ENCODE assay signal across 18 mouse cellular contexts in the genomic region with DNA sequence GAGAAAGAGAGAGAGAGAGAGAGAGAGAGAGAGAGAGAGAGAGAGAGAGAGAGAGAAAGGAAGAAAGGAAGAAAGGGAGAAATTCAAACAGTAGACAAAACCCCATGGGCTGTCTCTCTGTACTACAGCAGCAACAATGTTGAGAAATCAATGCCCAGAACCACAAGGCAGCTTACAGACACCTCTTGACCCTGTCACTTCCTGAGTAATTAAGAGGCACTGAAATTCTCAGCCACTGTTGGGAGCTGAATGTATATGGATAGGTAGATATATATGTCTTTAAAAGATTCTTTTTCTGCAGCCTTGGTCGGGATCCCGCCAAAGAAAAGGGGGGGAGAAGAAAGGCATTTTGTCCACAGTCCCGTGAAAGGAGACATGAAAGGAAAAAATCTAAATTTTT. TPM values are rescaled to one million over a fixed set of nuclear protein-coding genes. Genes with fewer than 3 reads are reported as not detected.
"Had no signal": no experiment of that assay in that cellular context is flagged by ENCODE, and none has a peak within 500 bp of the region (broad histone marks: within the 10 kb centered on the region; RNA-seq: fewer than 3 reads in every experiment).

No protein-coding gene starts in this region.

- H3K4me3 ChIP-seq: kidney, embryonic 15.5 days; limb, embryonic 12.5 days; liver, embryonic 13.5 days; myocyte; neural tube, embryonic 15.5 days had no signal

- DNase-seq: kidney, adult 2 months; kidney, postnatal 14 days; liver; liver, embryonic 13.5 days; liver, postnatal 0 days; lung, postnatal 10 days; midbrain, embryonic 14.5 days; right cerebral cortex, adult 18-20 months; right cerebral cortex, postnatal 25 days; thymus, adult 18-20 months; thymus, postnatal 25 days had no signal

- H3K9me3 ChIP-seq: kidney, embryonic 15.5 days; liver, embryonic 13.5 days; neural tube, embryonic 15.5 days had no signal

- H3K27me3 ChIP-seq: limb, embryonic 12.5 days had no signal

- H3K9ac ChIP-seq: kidney, embryonic 15.5 days; limb, embryonic 12.5 days; liver, embryonic 13.5 days; liver, postnatal 0 days; neural tube, embryonic 15.5 days had no signal

- H3K36me3 ChIP-seq: kidney, embryonic 15.5 days; limb, embryonic 12.5 days; liver, embryonic 13.5 days; neural tube, embryonic 15.5 days had no signal

- H3K27ac ChIP-seq: kidney, embryonic 15.5 days; limb, embryonic 12.5 days; liver, embryonic 13.5 days; macrophage; neural tube, embryonic 15.5 days; stomach, postnatal 0 days had no signal

- H3K4me2 ChIP-seq: kidney, embryonic 15.5 days; limb, embryonic 12.5 days; liver, embryonic 13.5 days; neural tube, embryonic 15.5 days had no signal

- ATAC-seq: intestine, embryonic 16.5 days; liver, postnatal 0 days had no signal

RNA-seq across cellular contexts. Expression of a gene that starts 48.1 kb away (rescaled TPM):
- polyA plus RNA-seq: macrophage had no signal
